Mouse (Mus musculus): ENCODE measurements around the gene Impg1.

DNA sequence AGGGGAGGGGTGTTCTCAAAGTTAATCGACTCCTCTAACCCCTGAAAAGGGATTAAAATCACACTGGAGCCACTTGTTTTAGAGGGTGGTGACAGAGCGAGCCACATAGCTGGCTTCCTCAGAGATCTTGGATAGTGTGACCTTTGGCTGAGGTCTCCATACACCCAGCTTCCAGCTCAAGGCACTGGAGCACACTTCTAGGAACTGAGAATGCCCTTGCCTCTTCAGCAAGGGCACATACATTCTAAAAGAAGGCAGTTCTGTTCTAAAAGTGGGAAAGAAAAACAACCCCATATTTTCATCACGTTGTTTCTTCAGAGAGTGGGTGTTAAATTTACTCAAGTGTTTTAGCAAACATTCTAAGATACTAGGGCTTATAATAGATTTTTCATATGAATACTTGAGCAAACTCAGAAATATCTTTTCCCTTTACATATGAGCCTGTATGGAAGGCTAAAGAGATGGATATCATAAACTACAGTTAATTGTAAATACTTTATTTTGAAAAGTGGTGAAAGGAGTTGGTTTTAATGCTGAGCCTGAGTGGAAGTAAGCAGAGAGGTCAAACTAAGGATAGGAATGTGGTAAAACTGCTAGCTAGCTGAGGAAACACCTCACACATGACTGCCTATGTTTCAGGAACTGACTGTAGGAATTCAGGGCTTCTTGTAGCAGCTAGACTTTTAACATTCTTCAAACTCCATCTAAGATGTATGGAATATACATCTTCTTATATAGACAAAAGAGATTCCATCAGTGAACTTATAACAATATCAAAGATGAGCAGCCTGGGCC is 14.6 kb downstream of the Impg1 start:
- TF ChIP-seq EP300 (IDR thresholded peaks at IDR 0.05; ENCODE audit: low read depth) (no peak), CTCF (IDR thresholded peaks at IDR 0.05; ENCODE audit: low read depth) (no peak)

Data from liver, embryonic 14.5 days (tissue).